Mouse (Mus musculus) layer of hippocampus, adult 6 months (tissue): ENCODE measurements around the gene Fpr1. TPM values are rescaled to one million over a fixed set of nuclear protein-coding genes. Genes with fewer than 3 reads are reported as not detected.

Experiments
- long read RNA-seq, 2 experiments: library from polyadenylated mRNA; unstranded; transcript quantifications; one replicate each; pipeline ENCODE4 v2.0.0; 2019 to 2020
- microRNA-seq: library from miRNA; unstranded; fragments of <30 nt; microRNA quantifications from one replicate; pipeline ENCODE4 v1.2.0, GENCODE M21; 2020
- polyA plus RNA-seq: library from polyadenylated mRNA; unstranded; fragments of <200 nt; fragmentation: Nextera tagmentation; gene quantifications from 2 replicates; pipeline ENCODE4 v1.2.3, GENCODE M21; 2021

The Fpr1 gene
- not detected in 2 replicates for polyA plus RNA-seq
- long read RNA-seq, experiment 1, result 0 reads
- long read RNA-seq, experiment 2, result 0 reads

DNA sequence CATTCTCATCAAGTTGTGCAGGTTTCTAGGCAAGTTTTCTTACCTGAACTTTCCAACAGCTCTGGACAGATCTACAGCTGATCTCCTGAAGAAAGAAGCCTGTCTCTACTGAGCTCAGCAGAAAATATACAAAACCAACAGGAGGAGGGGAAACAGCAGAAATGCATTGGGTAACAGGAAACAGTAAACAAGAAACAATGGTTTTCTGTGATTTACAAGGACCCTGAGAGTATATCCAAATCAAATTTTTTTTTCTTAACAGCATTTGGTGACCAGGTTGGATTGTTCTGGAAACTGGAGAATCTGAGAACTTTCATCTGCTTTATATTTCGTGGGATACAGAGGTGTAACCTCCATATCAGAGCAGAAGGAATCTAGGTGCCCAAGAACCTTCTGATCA lies at the start of gene Fpr1:
Gene Fpr1, minus strand, starts transcription at position 101 of the 400 bp plus-strand sequence.

DNA sequence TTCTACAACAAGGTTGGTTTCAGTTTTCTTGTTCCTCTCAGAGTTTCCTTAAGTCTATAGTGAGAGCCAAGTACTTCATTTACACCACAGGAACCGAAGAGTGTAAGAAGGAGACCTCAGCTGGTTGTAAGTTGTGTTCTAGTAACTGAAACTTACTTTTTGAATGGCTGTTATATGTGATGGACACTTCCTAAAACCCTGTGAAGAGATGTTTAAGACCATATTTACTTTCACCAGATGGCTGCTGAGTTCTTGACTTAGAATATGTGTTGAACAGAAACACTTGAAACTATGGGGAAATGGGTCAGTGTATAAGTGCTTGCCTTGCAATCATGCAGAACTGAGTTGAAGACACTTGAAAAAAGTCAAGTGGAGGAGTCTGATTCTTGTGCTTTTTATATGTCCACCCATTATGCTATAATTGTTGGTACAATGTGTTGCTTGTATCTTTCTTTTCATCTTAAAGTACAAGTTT lies 4.1 kb upstream of the Fpr1 start, which contains the start of the genes Fpr2 and Fpr3:
Gene Fpr2, plus strand, starts transcription at position 51 of the 475 bp plus-strand sequence.
Gene Fpr3, plus strand, starts transcription at position 79 of the 475 bp plus-strand sequence.

DNA sequence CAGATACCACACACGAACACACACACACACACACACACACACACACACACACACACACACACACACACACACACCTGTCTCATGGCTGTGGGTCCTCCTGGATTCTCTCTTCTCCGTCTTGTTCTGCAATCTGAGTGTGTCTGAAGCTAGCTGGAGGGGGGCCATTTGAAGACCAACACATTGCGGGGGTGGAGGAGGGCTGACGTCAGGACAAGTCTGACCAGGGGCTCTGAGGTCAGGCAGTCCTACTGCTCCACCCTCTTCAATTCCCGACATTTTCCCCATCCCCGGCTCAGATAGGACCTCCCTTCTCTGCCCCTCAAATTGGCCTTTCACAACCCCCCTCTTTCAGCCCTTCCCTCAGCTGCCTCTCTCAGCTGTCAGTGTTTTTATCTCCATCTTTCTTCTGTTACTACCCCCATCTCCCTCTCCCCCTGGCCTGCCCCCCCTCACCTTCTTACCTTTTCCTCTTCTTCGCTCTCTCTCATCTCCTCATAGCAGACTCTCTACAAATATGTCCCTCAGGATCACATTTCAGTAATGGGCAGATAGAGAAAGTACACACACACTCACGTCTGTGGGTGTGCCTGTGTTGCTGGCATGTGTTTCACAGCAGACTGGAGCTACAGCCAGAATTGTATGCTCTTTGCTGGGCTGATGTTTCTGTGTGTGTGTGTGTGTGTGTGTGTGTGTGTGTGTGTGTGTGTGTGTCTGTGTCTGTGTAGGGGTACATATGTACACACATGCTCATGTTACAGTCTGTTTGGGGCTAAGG lies 28.5 kb downstream of the Fpr1 start, which contains the start of gene Has1:
Gene Has1, minus strand, starts transcription at position 142 of the 775 bp plus-strand sequence.

DNA sequence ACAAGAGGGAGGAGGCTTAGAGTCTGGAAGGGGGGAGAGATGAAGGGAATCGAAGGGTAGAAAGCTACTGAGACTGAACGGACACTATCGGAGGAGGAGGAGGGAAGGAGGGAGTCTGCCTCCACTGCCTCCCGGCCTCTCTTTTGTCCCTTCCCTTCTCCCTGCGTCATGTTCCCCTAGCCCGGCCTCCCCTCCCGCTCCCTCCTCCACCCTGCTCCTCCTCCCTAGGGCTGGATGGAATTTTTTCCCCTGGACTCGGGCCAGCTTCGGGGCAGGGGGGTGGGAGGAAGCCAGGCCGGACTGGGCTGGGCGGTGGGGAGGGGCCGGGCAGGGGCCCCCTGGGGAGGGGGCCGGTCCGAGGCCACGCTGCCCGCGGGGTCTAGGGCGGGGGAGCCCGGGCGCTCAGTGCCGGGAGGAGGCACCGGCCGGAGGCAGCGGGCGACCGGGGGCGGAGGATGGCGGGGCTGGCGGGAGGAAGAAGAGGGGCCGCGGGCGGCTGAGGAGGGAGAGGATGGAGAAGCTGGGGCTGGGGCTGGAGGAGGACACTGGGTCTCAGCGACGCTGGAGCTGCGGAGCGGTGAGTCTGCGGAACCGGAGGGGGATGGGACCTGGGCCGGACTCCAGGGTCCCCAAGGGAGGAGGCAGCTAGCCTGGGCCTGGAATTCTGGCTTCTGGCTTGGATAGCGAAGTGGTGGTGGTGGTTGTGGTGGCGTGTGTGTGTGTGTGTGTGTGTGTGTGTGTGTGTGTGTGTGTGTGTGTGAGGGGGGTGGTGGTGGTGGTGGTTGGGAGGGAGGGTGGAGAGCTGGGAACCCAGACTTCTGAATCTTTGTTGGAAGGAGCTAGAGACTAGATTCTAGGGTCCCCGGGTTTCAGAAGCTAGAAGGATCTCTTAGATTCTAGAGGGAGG lies 56.7 kb downstream of the Fpr1 start, which contains the start of gene Spaca6:
Gene Spaca6, plus strand, starts transcription at position 408 of the 907 bp plus-strand sequence.

Small RNA genes within 50 kb of the gene (microRNA-seq; reads per million reads assigned to microRNA genes)
- gene Gm25927, result not detected
- gene Mir125a, result 34,977 reads per million, percentile 99 among the genes with 10 or more reads in this experiment
- gene Mir99b, result 12,238 reads per million, percentile 97 among the genes with 10 or more reads in this experiment
- not detected for gene Mirlet7e

Other genes with a start within 250 kb of the Fpr1 start
- gene Vmn2r90, start 180.2 kb downstream of the Fpr1 start, polyA plus RNA-seq, result not detected in 2 replicates
- 2.4 and 3.6 TPM in 2 replicates for gene Spaca6, start 56.8 kb downstream of the Fpr1 start, polyA plus RNA-seq
- 0.80 and 0.94 TPM in 2 replicates for gene Has1, start 28.7 kb downstream of the Fpr1 start, polyA plus RNA-seq
- gene Fpr2, start 3.9 kb upstream of the Fpr1 start, polyA plus RNA-seq, result not detected in 2 replicates
- not detected in 2 replicates for gene Fpr3, start 3.9 kb upstream of the Fpr1 start, polyA plus RNA-seq
- not detected in 2 replicates for gene Fpr-rs4, start 137.8 kb upstream of the Fpr1 start, polyA plus RNA-seq
- not detected in 2 replicates for gene Vmn2r124, start 165.5 kb upstream of the Fpr1 start, polyA plus RNA-seq
- gene Vmn2r91, start 201.1 kb upstream of the Fpr1 start, polyA plus RNA-seq, result not detected in 2 replicates